Mouse (Mus musculus) v-Abl transformed pro-B cells (cell line): ENCODE results near the gene Zfp784.

Experiments
- in situ Hi-C, 2 experiments: fragments of 400-800 bp; cut with MboI; formaldehyde crosslinking; loops; one replicate each; pipeline ENCODE4 v1.15.1; 2025; ENCODE audit not compliant: unreplicated experiment in 2 of 2

Gene Zfp784

DNA sequence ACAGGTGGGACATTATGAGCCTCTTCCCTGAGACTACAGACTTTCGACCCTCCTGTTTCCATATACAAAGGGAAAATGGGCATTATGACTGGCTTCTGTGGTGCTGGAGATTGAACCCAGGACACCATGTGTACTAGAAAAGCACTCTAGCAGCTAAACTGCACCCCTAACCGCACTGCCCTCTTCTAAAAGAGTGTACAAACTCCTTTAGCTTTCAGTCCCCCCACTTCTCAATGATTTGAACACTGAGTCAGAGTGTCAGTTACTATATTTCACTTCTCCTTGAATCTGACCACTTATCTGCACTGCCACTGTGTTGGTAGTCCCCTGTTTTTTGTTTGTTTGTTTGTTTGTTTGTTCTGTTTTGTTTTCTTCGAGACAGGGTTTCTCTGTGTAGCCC lies 4.4 kb downstream of the Zfp784 start, which contains the start of gene 4632433K11Rik:
TSS of gene 4632433K11Rik (plus strand) at position 301 of the 400 bp plus-strand sequence.
- in situ Hi-C loops: loop anchor here in 1 of 2 experiments (10.0 to 25.0 kb wide), 2 partner anchors 1121 to 1747 kb away; partner anchors contain the start of genes Myadm, Prkcg and Zfp787

DNA sequence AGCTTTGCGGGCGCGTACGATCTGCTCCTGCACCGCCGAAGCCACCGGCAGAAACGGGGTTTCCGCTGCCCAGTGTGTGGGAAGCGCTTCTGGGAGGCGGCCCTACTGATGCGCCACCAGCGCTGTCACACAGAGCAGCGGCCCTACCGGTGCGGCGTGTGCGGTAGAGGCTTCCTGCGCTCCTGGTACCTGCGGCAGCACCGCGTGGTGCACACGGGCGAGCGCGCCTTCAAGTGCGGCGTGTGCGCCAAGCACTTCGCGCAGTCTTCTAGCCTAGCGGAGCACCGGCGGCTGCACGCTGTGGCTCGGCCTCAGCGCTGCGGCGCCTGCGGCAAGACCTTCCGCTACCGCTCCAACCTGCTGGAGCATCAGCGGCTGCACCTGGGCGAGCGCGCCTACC lies 6.8 kb downstream of the Zfp784 start:
- in situ Hi-C loops: loop anchor here in 1 of 2 experiments (10.0 to 25.0 kb wide), 2 partner anchors 1123 to 1744 kb away; partner anchors contain the start of genes Myadm, Prkcg and Zfp787

DNA sequence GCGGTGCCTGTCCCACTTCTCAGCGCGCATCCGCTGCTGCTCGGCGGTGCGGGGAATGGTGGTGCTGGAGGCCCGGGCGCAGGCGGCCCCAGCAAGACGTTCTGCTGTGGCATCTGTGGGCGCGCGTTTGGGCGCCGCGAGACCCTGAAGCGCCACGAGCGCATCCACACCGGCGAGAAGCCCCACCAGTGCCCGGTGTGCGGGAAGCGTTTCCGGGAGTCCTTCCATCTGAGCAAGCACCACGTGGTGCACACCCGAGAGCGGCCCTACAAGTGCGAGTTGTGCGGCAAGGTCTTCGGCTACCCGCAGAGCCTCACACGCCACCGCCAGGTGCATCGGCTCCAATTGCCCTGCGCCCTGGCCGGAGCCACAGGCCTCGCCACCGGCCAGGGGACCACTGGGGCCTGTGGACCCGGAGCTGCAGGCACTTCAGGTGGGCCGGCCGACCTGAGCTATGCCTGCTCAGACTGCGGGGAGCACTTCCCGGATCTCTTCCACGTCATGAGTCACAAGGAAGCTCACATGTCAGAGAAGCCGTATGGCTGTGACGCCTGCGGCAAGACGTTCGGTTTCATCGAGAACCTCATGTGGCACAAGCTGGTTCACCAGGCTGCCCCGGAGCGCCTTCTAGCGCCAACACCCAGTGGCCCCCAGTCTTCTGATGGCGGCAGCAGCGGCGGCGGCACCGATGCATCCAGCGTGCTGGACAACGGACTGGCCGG lies 7.5 kb downstream of the Zfp784 start:
- in situ Hi-C loops: loop anchor here in 1 of 2 experiments (10.0 to 25.0 kb wide), 2 partner anchors 1124 to 1743 kb away; partner anchors contain the start of genes Myadm, Prkcg and Zfp787

DNA sequence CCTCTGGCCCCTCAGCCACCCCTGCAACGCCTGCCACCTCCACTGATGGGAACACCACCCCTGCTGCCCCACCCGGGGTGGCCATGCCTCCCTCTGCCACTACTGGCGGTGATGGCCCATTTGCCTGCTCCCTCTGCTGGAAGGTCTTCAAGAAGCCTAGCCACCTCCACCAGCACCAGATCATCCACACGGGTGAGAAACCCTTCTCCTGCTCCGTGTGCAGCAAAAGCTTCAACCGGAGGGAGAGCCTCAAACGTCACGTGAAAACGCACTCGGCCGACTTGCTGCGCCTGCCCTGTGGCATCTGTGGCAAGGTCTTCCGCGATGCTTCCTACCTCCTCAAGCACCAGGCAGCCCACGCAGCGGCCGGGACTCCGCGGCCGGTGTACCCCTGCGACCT lies 8.3 kb downstream of the Zfp784 start:
- in situ Hi-C loops: loop anchor here (10.0 to 25.0 kb wide), 3 partner anchors 225 to 1743 kb away; partner anchors contain the start of genes Myadm (in 1 of the 2), Prkcg (in 1 of the 2) and Zfp787 (in 1 of the 2)

DNA sequence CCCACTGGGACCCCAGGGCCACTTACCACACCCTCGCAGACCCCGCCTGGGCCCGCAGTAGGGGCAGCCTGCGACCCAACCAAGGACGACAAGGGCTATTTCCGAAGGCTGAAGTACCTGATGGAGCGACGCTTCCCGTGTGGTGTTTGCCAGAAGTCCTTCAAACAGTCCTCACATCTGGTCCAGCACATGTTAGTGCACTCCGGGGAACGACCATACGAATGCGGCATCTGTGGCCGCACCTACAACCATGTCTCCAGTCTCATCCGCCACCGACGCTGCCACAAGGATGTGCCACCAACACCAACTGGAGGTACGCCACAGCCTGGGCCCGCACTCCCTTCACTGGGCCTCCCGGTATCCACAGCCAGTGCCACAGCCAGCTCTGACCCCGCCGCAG lies 8.7 kb downstream of the Zfp784 start:
- in situ Hi-C loops: loop anchor here (10.0 to 25.0 kb wide), 2 partner anchors 225 to 1742 kb away; partner anchors contain the start of genes Myadm (in 1 of the 2) and Prkcg (in 1 of the 2)

DNA sequence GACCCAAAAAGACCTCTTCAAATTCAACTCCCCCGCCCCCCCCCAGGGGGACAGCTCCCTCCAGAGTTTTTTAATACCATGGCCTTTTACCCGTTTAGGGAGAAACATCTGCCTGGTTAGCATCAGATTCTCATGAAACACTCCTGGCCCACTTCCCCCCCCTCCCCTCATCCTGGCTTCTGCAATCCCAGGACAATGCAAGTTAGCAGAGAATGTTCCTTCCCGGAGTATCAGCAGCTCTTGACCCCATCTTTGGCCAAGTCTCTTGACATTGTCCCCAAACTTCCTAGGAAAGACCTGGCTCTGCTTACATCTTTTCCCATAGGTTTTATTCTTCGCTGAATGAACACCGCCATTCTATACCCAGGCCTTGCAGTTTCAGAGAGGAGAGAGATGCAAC lies 17.0 kb downstream of the Zfp784 start:
- in situ Hi-C loops: loop anchor here in 1 of 2 experiments (10.0 kb wide), 1 partner anchor 216 kb away; no protein-coding TSS in a partner anchor

DNA sequence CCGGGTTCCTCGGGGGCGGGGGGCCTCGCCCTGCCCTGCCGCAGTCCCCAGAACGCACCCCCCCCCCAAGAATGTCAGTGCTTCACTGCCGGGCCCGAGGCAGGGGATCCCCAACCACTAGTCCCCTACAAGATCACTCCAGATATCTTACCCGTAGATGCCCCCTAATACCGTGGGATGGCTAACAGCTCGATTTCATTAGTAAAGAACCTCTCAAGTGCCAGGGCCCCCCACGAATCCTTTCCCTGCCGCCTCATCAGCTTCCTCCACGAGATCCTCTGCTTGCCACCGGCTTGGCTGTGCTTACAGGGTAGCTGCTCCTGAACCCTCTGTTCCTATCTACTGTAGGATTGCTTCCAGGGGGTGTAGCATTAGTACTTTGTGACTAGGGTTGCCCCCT lies 17.6 kb downstream of the Zfp784 start:
- in situ Hi-C loops: loop anchor here in 1 of 2 experiments (10.0 kb wide), 1 partner anchor 216 kb away; no protein-coding TSS in a partner anchor

DNA sequence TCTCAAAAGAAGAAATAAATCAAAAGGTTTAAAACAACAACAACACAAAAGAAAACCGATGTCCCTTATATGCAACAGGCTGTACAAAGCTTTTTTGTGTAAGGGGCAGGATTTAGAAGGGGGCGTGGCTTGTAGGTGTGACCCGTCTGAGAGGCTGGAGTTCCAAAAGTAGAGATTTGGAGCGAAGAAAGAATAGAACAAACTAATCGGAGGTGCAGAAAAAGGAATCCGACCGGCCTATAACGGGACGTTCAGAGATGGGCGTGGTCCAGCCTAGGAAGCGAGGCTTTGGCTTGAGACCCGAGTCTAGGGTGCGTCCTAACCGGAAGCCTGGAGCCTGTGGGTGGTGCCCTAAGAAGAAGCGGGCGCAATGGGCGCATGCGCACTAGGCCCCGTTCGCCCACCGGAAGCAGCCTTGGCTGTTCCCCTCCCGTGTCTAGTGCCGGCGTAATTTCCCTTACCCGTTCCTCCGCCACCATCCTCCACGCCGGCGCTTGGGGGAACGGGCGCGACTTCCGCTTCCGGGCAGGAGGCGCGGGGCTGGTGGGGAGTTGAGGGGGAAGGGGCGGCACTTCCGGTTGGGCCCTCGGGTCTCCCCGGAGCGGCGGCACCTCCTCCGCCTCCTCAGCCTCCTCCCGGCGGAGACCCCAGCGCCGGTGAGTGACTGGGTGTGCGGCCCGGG lies 18.1 kb downstream of the Zfp784 start, which contains the start of the genes Zfp865 and Ccdc106:
TSS of gene Zfp865 (plus strand) at position 377 of the 682 bp plus-strand sequence.
TSS of gene Ccdc106 (plus strand) at position 554 of the 682 bp plus-strand sequence.
- in situ Hi-C loops: loop anchor here in 1 of 2 experiments (10.0 kb wide), 2 partner anchors 215 to 1135 kb away; partner anchors contain the start of gene Zfp787

DNA sequence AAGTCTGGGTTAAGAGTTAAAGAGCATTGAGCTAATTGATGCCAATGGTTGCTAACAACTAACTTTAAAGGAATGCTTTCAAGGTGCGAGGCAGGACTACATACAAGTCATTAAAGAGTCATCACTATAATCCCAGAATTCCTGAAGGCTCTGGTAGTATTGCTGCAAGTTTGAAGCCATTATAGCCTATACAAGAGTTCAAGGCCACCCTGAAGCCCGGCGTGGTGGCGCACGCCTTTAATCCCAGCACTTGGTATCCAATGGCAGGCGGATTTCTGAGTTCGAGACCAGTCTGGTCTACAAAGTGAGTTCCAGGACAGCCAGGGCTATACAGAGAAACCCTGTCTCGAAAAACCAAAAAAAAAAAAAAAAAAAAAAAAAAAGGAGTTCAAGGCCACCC lies 18.7 kb downstream of the Zfp784 start:
- in situ Hi-C loops: loop anchor here in 1 of 2 experiments (10.0 kb wide), 1 partner anchor 1135 kb away; the partner anchor contains the start of gene Zfp787

DNA sequence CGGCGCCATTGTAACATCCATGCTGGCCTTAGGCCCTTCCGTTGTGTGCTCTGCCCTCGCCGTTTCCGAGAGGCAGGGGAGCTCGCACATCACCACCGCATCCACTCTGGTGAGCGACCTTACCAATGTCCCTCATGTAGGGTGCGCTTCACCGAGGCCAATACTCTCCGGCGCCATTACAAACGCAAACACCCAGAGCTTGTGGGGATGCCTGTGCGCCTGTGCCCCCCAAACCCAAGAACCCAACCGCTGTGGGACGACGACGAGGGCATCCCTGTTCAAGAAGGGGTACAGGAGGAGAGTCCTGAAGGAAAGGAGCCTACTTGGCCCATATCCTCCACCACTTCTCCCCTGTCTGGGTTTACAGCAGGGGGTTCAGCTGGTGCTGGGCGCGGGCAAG lies 20.3 kb downstream of the Zfp784 start:
- in situ Hi-C loops: loop anchor here in 1 of 2 experiments (10.0 kb wide), 1 partner anchor 1137 kb away; the partner anchor contains the start of gene Zfp787

DNA sequence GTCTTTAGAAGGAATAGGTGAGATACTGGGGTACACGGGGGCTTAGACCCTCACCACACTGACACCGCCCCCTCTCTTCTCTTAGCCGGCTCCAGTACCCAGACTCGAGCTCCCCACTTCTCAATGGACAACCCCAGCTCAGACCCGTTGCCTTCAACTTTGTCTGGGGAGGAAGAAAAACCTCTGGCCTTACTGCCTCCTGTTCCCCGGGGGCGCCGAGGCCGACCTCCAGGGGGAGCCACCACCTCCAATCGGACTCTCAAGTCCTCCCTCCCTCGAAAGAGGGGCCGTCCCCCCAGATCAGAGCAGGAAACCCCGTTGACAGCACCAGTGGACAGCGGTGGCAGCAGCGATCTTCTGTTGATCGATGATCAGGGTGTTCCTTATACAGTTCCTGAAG lies 20.9 kb downstream of the Zfp784 start:
- in situ Hi-C loops: loop anchor here in 1 of 2 experiments (10.0 kb wide), 1 partner anchor 1137 kb away; the partner anchor contains the start of gene Zfp787

DNA sequence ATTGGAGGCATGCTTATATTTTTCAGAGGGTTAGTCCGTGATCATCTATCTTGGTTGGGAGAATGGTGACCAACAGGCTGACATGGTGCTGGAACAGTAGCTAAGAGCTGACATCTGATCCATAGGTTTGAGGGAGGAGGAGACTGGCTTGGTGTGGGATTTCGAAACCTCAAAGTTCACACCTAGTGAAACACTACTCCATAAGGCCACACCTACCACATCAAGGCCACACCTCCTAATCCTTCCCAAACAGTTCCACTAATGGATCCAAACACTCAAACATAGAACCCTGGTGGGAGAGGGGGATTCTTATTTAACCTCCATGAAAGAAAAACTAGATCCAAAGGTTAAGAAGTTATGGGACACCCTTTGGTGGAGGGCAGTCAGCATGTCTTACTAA lies 21.3 kb downstream of the Zfp784 start:
- in situ Hi-C loops: loop anchor here in 1 of 2 experiments (10.0 kb wide), 1 partner anchor 1138 kb away; the partner anchor contains the start of gene Zfp787

DNA sequence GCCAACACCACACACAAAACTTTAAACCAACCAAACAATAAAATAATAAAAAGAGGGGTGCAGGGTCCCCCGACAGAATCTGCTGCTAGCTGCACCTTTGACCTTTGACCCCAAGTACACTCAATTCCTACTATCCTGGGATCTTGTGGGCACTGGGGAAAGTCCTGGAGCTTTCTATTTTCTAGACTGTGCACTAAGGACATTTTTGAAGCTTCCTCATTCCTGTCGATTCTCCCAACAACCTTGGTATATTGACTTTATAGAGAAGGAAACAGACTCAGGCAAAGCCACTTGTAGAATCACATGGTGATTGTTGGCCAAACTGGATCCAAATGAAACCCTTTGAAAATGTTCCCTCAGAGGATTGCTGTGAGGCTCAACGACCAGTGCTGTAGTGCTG lies 22.2 kb downstream of the Zfp784 start:
- in situ Hi-C loops: loop anchor here in 1 of 2 experiments (10.0 kb wide), 1 partner anchor 1139 kb away; the partner anchor contains the start of gene Zfp787

DNA sequence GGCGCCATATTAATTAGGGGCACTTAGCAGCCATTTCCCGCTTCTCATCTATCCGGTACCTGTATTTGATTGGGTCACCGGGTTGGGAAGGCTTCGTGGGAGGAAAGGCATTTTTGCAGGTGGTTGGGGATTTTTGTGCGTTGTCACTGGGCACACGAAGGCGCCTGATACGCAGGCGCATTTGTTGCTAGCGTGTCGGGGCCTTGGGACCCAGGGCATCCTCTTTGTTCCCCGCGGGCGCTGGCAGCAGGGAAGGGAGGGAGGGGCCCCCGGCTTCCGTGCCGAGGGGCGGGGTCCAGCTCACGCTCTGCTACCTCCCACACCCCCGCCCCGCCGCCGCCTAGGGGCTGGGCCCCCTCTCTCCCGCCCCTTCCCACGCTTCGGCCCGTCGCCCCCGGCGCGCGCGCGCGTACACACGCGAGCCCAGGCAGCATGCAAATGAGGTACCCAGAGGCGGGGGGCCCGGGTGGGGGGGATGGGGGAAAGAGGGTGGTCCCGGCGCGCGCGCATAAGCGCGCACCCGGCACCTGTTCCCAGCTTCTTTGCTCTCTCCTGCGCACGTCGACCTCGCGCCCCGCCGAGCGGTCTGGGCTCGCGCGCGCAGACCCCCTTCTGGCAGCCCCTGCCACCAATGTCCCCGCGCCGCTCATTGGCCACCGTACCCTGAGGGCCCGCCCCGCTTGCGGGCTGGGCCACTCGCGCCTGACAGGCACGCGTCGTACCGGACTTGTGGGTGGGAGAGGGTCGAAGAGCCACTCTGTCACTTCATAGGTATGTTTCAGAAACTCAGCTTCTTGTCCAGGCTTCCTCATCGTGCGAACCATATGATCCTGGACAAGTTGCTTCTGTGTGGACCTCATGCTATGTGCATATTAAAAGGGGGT lies 22.9 kb downstream of the Zfp784 start, which contains the start of gene Gm44973:
TSS of gene Gm44973 (plus strand) at position 379 of the 884 bp plus-strand sequence.
- in situ Hi-C loops: loop anchor here in 1 of 2 experiments (10.0 kb wide), 1 partner anchor 1139 kb away; the partner anchor contains the start of gene Zfp787

DNA sequence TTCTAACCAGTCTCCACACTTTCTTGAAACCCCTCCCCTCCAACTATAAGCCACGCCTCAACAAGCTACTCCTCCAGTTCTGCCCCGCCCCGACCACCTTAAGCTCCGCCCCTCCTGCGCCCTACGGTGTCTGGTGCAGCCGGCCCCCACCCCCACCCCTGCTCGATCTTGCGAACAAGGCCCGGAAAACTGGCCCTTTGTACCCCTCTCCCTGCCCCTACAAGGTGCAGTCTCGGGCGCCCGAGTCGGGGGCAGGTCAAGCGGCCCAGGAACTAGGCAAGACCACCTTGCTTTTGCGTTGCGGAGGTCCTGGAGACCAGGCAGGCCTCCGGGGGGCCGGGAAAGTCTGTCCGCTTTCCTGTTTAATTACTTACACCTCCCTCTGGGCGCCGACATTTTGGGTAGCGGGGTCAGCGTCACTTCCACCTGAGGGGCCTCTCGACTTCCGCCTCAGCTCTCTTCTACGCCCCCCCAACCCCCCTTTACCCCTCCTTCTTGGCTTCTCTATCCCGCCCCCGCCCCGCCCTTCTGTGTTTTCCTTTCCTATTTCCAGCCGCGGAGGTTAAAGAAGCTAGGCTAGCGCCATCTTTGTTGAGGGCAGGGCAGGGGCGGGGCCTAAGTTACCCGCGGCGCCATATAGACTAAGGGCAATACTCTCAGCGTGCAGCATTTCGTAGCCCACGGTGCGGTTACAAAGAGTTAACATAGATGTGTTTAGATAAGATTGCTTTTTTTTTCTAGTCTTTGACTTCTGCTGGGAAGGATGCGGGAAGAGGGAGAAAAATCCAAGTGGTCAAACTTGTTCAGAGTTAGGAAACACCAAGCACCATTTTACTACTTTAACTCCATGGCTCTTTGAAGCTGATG lies 23.8 kb downstream of the Zfp784 start, which contains the start of the genes Zfp524 and Fiz1:
TSS of gene Zfp524 (plus strand) at position 165 of the 867 bp plus-strand sequence.
TSS of gene Fiz1 (minus strand) at position 447 of the 867 bp plus-strand sequence.
- in situ Hi-C loops: loop anchor here in 1 of 2 experiments (10.0 kb wide), 1 partner anchor 1140 kb away; the partner anchor contains the start of gene Zfp787

DNA sequence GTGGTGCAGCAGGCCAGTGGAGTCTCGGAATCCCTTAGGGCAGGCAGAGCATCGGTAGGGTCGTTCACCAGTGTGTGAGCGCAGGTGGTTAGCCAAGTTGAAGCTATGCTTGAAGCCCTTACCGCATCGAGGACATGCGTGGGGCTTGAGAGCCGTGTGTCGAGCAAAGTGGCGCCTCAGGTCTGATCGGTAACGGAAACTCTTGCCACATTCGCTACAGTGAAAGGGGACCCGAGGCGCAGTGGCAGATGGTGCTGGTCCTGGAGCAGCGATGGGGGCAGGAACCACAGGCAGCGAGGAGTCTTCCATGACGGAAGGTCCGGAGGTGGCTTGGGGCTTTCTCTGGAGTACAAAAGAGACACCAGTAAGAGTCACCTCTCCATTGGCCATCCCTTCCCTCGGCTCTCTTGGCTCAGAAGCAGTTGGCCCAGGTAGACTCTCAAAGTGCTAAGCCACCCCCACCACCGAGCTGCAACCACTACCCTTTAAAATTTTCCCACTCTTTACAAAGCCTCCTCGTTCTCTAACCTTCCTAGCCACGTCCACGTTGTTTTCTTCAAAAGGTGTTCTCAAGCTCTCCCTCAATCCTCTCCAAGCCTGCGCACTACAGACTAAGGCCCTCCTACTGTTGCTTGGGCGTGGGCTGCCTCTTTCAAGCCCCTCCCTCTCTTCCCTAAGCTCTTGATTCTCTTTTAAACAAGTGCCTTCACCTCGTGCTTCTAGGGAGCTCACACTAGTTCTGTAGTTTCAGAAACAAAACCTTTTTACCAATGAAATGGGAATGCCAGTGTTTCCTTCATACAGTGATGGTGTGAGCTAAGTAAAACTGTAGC lies 25.3 kb downstream of the Zfp784 start:
- in situ Hi-C loops: loop anchor here in 1 of 2 experiments (10.0 kb wide), 1 partner anchor 1142 kb away; the partner anchor contains the start of gene Zfp787

DNA sequence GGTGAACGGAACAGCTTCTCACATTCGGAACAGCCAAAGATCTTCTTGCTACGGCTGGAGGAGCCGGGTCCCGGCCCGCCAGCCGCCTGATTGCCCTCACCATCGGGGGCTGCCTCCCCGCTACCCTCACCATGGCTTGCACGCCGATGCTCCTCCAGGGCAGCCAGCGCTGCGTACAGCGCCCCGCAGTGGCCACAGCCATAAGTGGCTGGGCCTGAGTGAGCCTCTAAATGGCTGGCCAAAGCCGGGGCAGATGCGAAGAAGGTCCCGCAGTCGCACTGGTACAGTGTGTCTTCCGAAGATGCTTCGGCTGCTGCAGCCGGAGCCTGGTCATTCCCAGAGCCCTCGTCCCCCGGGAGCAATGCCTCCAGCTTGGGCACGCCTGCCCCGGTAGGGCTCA lies 30.0 kb downstream of the Zfp784 start:
- in situ Hi-C loops: loop anchor here in 1 of 2 experiments (10.0 kb wide), 1 partner anchor 63 kb away; no protein-coding TSS in a partner anchor
